Mouse (Mus musculus) forebrain, postnatal 0 days (tissue): ENCODE measurements around the gene F930015N05Rik. TPM values are rescaled to one million over a fixed set of nuclear protein-coding genes. Genes with fewer than 3 reads are reported as not detected.

Experiments
- ATAC-seq: fragments of 200-750 bp; cut with Nextera tagmentation; 2 replicates; pipeline ENCODE4 v1.8.0; 2017; ENCODE audit warnings: mild to moderate bottlenecking, moderate library complexity
- DNase-seq: peaks from one replicate; pipeline ENCODE4 v3.0.0-alpha.2; 2015
- H3K27ac ChIP-seq: fragments of 300-500 bp; sonication (generic); 2 replicates; pipeline ENCODE4 v1.5.1; 2014; ENCODE audit warnings: low read depth, mild to moderate bottlenecking, antibody characterized with exemption, low read length, moderate library complexity, mixed read lengths
- H3K27me3 ChIP-seq: fragments of 300-500 bp; sonication (generic); 2 replicates; pipeline ENCODE4 v1.6.1; 2014; ENCODE audit warnings: mild to moderate bottlenecking, low read length, mixed read lengths; ENCODE audit not compliant: insufficient read depth
- H3K36me3 ChIP-seq: fragments of 300-500 bp; sonication (generic); 2 replicates; pipeline ENCODE4 v1.6.1; 2014; ENCODE audit warnings: mild to moderate bottlenecking, moderate library complexity; ENCODE audit not compliant: insufficient read depth
- H3K4me1 ChIP-seq: fragments of 300-500 bp; sonication (generic); 2 replicates; pipeline ENCODE4 v1.6.1; 2014; ENCODE audit warnings: antibody characterized with exemption; ENCODE audit not compliant: insufficient read depth
- H3K4me2 ChIP-seq: fragments of 300-500 bp; sonication (generic); 2 replicates; pipeline ENCODE4 v1.6.1; 2014; ENCODE audit warnings: low read depth, mild to moderate bottlenecking, moderate library complexity
- H3K4me3 ChIP-seq: fragments of 300-500 bp; sonication (generic); 2 replicates; pipeline ENCODE4 v1.5.1; 2014; ENCODE audit warnings: low read depth, low read length, mixed read lengths
- H3K9ac ChIP-seq: fragments of 300-500 bp; sonication (generic); 2 replicates; pipeline ENCODE4 v1.6.1; 2014; ENCODE audit warnings: mild to moderate bottlenecking
- H3K9me3 ChIP-seq: fragments of 300-500 bp; sonication (generic); 2 replicates; pipeline ENCODE4 v1.6.1; 2016; ENCODE audit warnings: low read length
- CTCF ChIP-seq: sonication (generic); IDR thresholded peaks from 2 replicates; pipeline ENCODE4 v1.5.1; 2016; ENCODE audit warnings: antibody characterized with exemption, control low read depth, low read depth
- WGBS: fragments of 180-500 bp; shearing (Covaris S2); extraction: QIAGEN DNeasy Blood & Tissue Kit; methylation state at CpG from one replicate; pipeline ENCODE4 v1.1.7; 2014; 5-methylcytosine and 5-hydroxymethylcytosine counted together
- polyA plus RNA-seq: library from polyadenylated mRNA; unstranded; fragments of >200 nt; fragmentation: Nextera tagmentation; extraction: Ambion mirVana; gene quantifications from 2 replicates; pipeline ENCODE4 v1.2.1, GENCODE M21; 2015
- total RNA-seq: library from RNA; depleted of rRNA; stranded (reverse); fragments of >200 nt; gene quantifications from 2 replicates; pipeline ENCODE4 v1.2.3, GENCODE M21; 2014; rRNA removed

The F930015N05Rik gene
- total and polyA plus RNA-seq, 2 experiments from 2014 or later, result 0.51 TPM; not detected in 1

DNA sequence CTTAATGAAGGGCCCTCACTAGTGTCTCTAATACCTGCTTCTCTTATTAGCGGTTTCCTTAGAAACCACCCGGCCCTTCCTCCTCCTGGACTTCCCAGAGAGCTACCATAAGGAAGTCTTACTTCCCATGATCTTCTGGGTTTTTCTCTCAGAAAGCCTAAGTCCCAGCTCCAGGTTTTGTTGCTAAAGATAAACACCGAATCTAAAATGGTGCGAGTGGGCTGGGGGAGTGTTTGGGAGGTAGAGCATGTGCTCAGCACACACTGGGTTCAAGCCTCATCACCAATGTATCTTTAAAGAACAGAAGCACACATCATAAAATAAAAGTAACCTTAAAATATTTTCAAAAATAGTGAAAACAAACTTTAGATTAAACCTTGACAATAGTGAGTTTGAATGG lies 50.1 kb downstream of the F930015N05Rik start:
- no peaks in the 10 kb centered on the region for H3K9me3 ChIP-seq
- no peaks in the 10 kb centered on the region for H3K4me1 ChIP-seq
- ATAC-seq, result no peak
- WGBS, result 86% methylated on average over 4 of the region's 4 CpGs
- TF ChIP-seq CTCF, result no peak
- no peak for DNase-seq
- H3K9ac ChIP-seq, result no peak overlapping the region
- no peak overlapping the region for H3K4me2 ChIP-seq
- no peaks in the 10 kb centered on the region for H3K27me3 ChIP-seq
- no peak overlapping the region for H3K4me3 ChIP-seq
- no peak overlapping the region for H3K27ac ChIP-seq
- H3K36me3 ChIP-seq, result no peaks in the 10 kb centered on the region

Other genes with a start within 250 kb of the F930015N05Rik start
- 0.77 and 1.7 TPM in 2 replicates for gene Hs3st3a1, start 1.3 kb downstream of the F930015N05Rik start, total RNA-seq
- gene Hs3st3a1, start 1.3 kb downstream of the F930015N05Rik start, polyA plus RNA-seq, result 0.13 and 0.27 TPM in 2 replicates